Mouse (Mus musculus) lung, embryonic 16.5 days (tissue): Measurements from ENCODE around the gene Timm13. TPM values are rescaled to one million over a fixed set of nuclear protein-coding genes. Genes with fewer than 3 reads are reported as not detected.

Source experiments
- ATAC-seq: fragments of 200-750 bp; cut with Nextera tagmentation; 2 replicates; pipeline ENCODE4 v1.8.0; 2017; ENCODE audit warnings: low read depth, mild to moderate bottlenecking, moderate library complexity
- H3K27ac ChIP-seq: fragments of 300-500 bp; sonication (generic); 2 replicates; pipeline ENCODE4 v1.5.1; 2014; ENCODE audit warnings: mild to moderate bottlenecking, control low read depth, low read length
- H3K27me3 ChIP-seq: fragments of 300-500 bp; sonication (generic); 2 replicates; pipeline ENCODE4 v1.6.1; 2014; ENCODE audit warnings: low read depth, low read length, mixed read lengths; ENCODE audit not compliant: control insufficient read depth, insufficient read depth
- H3K36me3 ChIP-seq: fragments of 300-500 bp; sonication (generic); 2 replicates; pipeline ENCODE4 v1.6.1; 2014; ENCODE audit warnings: low read length; ENCODE audit not compliant: control insufficient read depth, insufficient read depth
- H3K4me1 ChIP-seq: fragments of 300-500 bp; sonication (generic); replicated peaks from 2 replicates; pipeline ENCODE4 v1.6.1; 2014; ENCODE audit warnings: low read length, mixed read lengths; ENCODE audit not compliant: control insufficient read depth, insufficient read depth
- H3K4me2 ChIP-seq: fragments of 300-500 bp; sonication (generic); 2 replicates; pipeline ENCODE4 v1.6.1; 2014; ENCODE audit warnings: low read depth, low read length, control low read depth
- H3K4me3 ChIP-seq: fragments of 300-500 bp; sonication (generic); 2 replicates; pipeline ENCODE4 v1.5.1; 2014; ENCODE audit warnings: mild to moderate bottlenecking, low read length, control low read depth
- H3K9ac ChIP-seq: fragments of 300-500 bp; sonication (generic); 2 replicates; pipeline ENCODE4 v1.6.1; 2014; ENCODE audit warnings: low read length, control low read depth
- H3K9me3 ChIP-seq: fragments of 300-500 bp; sonication (generic); 2 replicates; pipeline ENCODE4 v1.6.1; 2016; ENCODE audit warnings: low read length; ENCODE audit not compliant: control insufficient read depth
- WGBS: fragments of 180-500 bp; shearing (Covaris S2); extraction: QIAGEN DNeasy Blood & Tissue Kit; methylation state at CpG from one replicate; pipeline ENCODE4 v1.1.7; 2014; 5-methylcytosine and 5-hydroxymethylcytosine counted together
- polyA plus RNA-seq: library from polyadenylated mRNA; unstranded; fragments of >200 nt; fragmentation: Nextera tagmentation; extraction: Ambion mirVana; gene quantifications from 2 replicates; pipeline ENCODE4 v1.2.1, GENCODE M21; 2015

Timm13 gene
- polyA plus RNA-seq, 1 experiment from 2014 or later = 297 TPM

DNA sequence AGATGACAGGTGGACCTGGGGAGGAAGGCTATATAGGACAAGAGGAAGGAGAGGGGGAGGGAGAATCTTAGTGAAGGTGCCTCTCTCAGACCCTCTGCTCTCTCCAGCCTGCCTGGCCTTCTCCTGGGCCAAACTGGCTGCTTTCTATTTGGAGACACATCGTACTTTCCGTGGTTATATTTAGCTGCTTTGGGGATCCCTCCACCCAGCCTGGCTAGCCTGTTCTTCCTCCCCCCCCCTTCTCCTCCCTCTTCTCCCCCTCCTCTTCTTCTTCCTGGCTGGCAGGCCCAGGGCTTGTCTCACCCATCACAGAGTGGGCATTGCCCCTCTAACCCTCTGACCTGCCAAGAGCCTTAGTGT lies 40.2 kb upstream of the Timm13 start:
- Histone ChIP-seq H3K27me3 (no peaks in the 10 kb centered on the region), H3K27ac (peak overlapping the region; percentile 87), H3K4me1 (peaks cover 54% of the 10 kb centered on the region), H3K4me2 (peak overlapping the region; percentile 85; the same call in 1 of the 2 replicates), H3K9me3 (no peaks in the 10 kb centered on the region), H3K36me3 (no peaks in the 10 kb centered on the region), H3K4me3 (no peak overlapping the region), H3K9ac (peak overlapping the region; percentile 63)
- 30% methylated on average over 2 of the region's 2 CpGs for WGBS
- no peak for ATAC-seq

DNA sequence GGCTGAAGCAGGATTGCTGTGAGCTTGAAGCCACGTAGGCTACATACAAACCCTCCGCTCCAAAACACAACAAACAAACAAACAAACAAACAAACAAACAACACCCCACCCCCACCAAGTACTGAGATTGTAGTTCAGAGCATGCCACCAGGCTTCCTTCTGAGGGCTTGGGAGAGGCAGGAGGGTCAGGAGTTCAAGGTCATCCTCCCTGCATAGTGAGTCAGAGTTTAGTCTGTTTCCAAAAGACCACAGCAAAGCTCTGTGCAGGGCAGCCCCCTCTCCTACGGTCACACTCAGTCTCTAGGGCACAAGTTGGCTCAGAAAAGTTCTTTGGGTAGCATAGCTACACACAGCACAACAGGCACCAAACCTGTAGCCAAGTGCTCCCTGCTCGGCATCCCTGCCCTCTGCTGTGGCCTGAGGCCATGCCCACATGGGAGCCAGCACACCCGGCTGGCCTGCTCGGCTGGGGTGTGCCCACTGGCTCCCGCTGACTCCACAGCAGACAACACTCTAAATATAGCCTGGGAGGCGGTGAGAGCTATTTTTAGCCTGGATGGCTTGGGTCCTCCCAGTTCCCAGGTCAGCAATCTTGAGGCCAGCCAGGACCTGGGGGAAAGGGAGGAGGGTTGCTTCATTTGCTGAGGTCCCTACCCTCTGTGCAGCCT lies 39.7 kb upstream of the Timm13 start:
- Histone ChIP-seq H3K27me3 (no peaks in the 10 kb centered on the region), H3K9me3 (no peaks in the 10 kb centered on the region), H3K27ac (peak overlapping the region; percentile 87), H3K4me3 (peak overlapping the region; percentile 48), H3K36me3 (no peaks in the 10 kb centered on the region), H3K4me1 (peaks cover 59% of the 10 kb centered on the region), H3K9ac (peak overlapping the region; percentile 63), H3K4me2 (peak overlapping the region; percentile 85)
- 21% methylated on average over 8 of the region's 8 CpGs for WGBS
- peak; percentile 39 for ATAC-seq

- Histone ChIP-seq H3K9me3 (no peaks in the 10 kb centered on the region), H3K4me3 (peak overlapping the region; percentile 48), H3K9ac (peak overlapping the region; percentile 63), H3K4me2 (peak overlapping the region; percentile 85), H3K36me3 (no peaks in the 10 kb centered on the region), H3K27me3 (no peaks in the 10 kb centered on the region), H3K27ac (peak overlapping the region; percentile 87), H3K4me1 (peaks cover 63% of the 10 kb centered on the region)
- ATAC-seq = peak; percentile 48
- WGBS = 3% methylated on average over 28 of the region's 28 CpGs
Observed at GRCm38 (mm10) chr10:80939671-80940070, 38.9 kb upstream of the Timm13 start.

DNA sequence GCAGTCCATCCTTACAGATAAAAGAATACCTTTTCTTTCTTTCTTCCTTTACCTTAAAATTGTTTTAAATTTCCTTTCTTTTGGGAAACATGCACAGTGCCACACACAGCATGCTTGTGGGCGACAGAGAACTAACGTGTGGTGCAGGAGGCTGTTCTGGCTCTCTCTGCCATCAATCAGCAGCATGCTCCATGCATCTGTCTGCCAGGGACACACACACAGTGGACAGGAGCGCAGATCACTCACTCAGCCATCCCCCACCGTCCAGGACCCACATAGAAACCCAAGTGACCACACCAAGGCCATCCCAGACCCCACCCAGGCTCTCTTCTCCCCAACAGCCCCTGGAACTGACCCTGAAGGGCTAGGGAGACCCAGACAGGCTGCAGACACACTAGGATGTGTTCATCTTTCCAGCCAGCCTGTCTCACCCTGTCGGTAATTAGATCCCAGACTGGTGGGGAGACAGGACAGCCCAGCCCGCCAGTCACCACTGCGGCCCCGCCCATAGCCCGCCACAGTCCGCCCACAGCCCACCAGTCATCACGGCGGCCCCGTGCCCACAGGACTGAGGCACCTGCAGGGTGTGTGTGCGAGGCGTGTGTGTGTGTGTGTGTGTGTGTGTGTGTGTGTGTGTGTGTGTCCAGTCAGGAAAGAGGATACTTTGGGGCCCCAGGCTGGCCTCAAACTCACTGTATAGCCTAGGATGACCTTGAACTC lies 38.2 kb upstream of the Timm13 start:
- Histone ChIP-seq H3K27ac (peak overlapping the region; percentile 87), H3K4me3 (peak overlapping the region; percentile 48), H3K4me2 (peak overlapping the region; percentile 85), H3K4me1 (peaks cover 65% of the 10 kb centered on the region), H3K36me3 (no peaks in the 10 kb centered on the region), H3K27me3 (no peaks in the 10 kb centered on the region), H3K9ac (peak overlapping the region; percentile 63), H3K9me3 (no peaks in the 10 kb centered on the region)
- ATAC-seq = peak; percentile 7; the same call in 1 of the 2 replicates
- WGBS = 12% methylated on average over 14 of the region's 15 CpGs

GRCm38 (mm10) chr10:80937646-80938045 lies 36.9 kb upstream of the Timm13 start:
- peak overlapping the region; percentile 35 for H3K4me2 ChIP-seq
- 19% methylated on average over 8 of the region's 8 CpGs for WGBS
- ATAC-seq = peak; percentile 39

GRCm38 (mm10) chr10:80936810-80937164 lies 36.0 kb upstream of the Timm13 start:
- peak overlapping the region; percentile 87 for H3K27ac ChIP-seq
- peak overlapping the region; percentile 72 for H3K4me2 ChIP-seq
- no peaks in the 10 kb centered on the region for H3K9me3 ChIP-seq
- peak overlapping the region; percentile 72; the same call in 1 of the 2 replicates for H3K9ac ChIP-seq
- no peaks in the 10 kb centered on the region for H3K36me3 ChIP-seq
- 20% methylated on average over 6 of the region's 6 CpGs for WGBS
- H3K4me3 ChIP-seq = peak overlapping the region; percentile 46
- no peak for ATAC-seq
- H3K27me3 ChIP-seq = no peaks in the 10 kb centered on the region; the same call in 1 of the 2 replicates
- H3K4me1 ChIP-seq = peaks cover 84% of the 10 kb centered on the region

More at GRCm38 (mm10) chr10:80937646-80938045, 36.9 kb upstream of the Timm13 start:
- peaks cover 76% of the 10 kb centered on the region for H3K4me1 ChIP-seq
- no peaks in the 10 kb centered on the region; the same call in 1 of the 2 replicates for H3K27me3 ChIP-seq
- H3K9ac ChIP-seq = peak overlapping the region; percentile 48
- no peaks in the 10 kb centered on the region for H3K36me3 ChIP-seq
- H3K4me3 ChIP-seq = no peak overlapping the region
- peak overlapping the region; percentile 87 for H3K27ac ChIP-seq
- H3K9me3 ChIP-seq = no peaks in the 10 kb centered on the region

- Histone ChIP-seq H3K27me3 (no peaks in the 10 kb centered on the region; the same call in 1 of the 2 replicates), H3K9ac (peak overlapping the region; percentile 72), H3K27ac (peak overlapping the region; percentile 81), H3K4me2 (peak overlapping the region; percentile 72), H3K4me3 (peak overlapping the region; percentile 46), H3K4me1 (peaks cover 88% of the 10 kb centered on the region), H3K36me3 (no peaks in the 10 kb centered on the region), H3K9me3 (no peaks in the 10 kb centered on the region)
- ATAC-seq = peak; percentile 59
- 1% methylated on average over 36 of the region's 37 CpGs for WGBS
Observed at GRCm38 (mm10) chr10:80936135-80936809, 35.5 kb upstream of the Timm13 start.

- no peaks in the 10 kb centered on the region; the same call in 1 of the 2 replicates for H3K27me3 ChIP-seq
- H3K4me1 ChIP-seq = peaks cover 83% of the 10 kb centered on the region
- no peak for ATAC-seq
- H3K27ac ChIP-seq = peak overlapping the region; percentile 81
- no peaks in the 10 kb centered on the region for H3K36me3 ChIP-seq
- H3K4me2 ChIP-seq = peak overlapping the region; percentile 72
- WGBS = 1% methylated on average over 17 of the region's 17 CpGs
- H3K9me3 ChIP-seq = no peaks in the 10 kb centered on the region
- H3K9ac ChIP-seq = peak overlapping the region; percentile 72
- H3K4me3 ChIP-seq = peak overlapping the region; percentile 46
Observed at GRCm38 (mm10) chr10:80935698-80936097, 34.9 kb upstream of the Timm13 start.

DNA sequence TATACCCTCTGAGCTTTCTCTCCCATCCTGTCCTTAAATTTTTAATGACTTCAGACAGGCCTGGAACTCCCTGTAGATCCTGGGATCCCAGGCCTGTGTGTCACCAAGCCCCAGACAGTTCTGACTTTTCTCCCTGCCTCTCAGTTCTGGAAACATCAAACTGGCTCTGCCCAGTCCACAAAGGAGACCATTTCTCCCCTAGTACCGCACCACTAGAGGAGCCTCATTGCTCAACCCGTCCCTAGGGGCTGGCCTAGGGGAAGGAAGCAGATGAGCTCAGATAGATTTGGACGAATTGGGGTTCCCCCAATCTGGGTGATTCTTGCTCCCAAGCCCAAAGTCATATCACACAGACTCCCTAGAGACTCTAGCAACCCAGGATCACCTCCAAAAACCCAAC lies 34.5 kb upstream of the Timm13 start:
- Histone ChIP-seq H3K4me3 (no peak overlapping the region), H3K9ac (no peak overlapping the region; the same call in 1 of the 2 replicates), H3K27me3 (no peaks in the 10 kb centered on the region; the same call in 1 of the 2 replicates)

More for the DNA sequence above, 34.5 kb upstream of the Timm13 start:
- 5% methylated on average over 3 of the region's 3 CpGs for WGBS
- no peaks in the 10 kb centered on the region for H3K9me3 ChIP-seq
- H3K4me1 ChIP-seq = peaks cover 79% of the 10 kb centered on the region
- H3K4me2 ChIP-seq = peak overlapping the region; percentile 72; the same call in 1 of the 2 replicates
- no peak for ATAC-seq
- peak overlapping the region; percentile 37; the same call in 1 of the 2 replicates for H3K27ac ChIP-seq
- H3K36me3 ChIP-seq = no peaks in the 10 kb centered on the region
